Mouse (Mus musculus): ENCODE data around the gene Tmem234. TPM values are rescaled to one million over a fixed set of nuclear protein-coding genes. Genes with fewer than 3 reads are reported as not detected.

Tmem234 gene
- total RNA-seq, 2 experiments from 2014 or later = 120 to 126 TPM

- ATAC-seq (replicated peaks; ENCODE audit: low FRiP score, low TSS enrichment, poor library complexity, severe bottlenecking) = no peak
Measured at GRCm38 (mm10) chr4:129645204-129645603, 44.7 kb downstream of the Tmem234 start.

- no peak for ATAC-seq (replicated peaks; ENCODE audit: low FRiP score, low TSS enrichment, poor library complexity, severe bottlenecking)
Measured at GRCm38 (mm10) chr4:129648656-129649055, 48.2 kb downstream of the Tmem234 start.

- no peak for ATAC-seq (replicated peaks; ENCODE audit: low FRiP score, low TSS enrichment, poor library complexity, severe bottlenecking)
Measured at GRCm38 (mm10) chr4:129650359-129650758, 49.9 kb downstream of the Tmem234 start.

- ATAC-seq (replicated peaks; ENCODE audit: low FRiP score, low TSS enrichment, poor library complexity, severe bottlenecking) = no peak
Measured at GRCm38 (mm10) chr4:129654770-129655169, 54.3 kb downstream of the Tmem234 start.

- no peak for ATAC-seq (replicated peaks; ENCODE audit: low FRiP score, low TSS enrichment, poor library complexity, severe bottlenecking)
Measured at GRCm38 (mm10) chr4:129661584-129661983, 61.1 kb downstream of the Tmem234 start.

- no peak for ATAC-seq (replicated peaks; ENCODE audit: low FRiP score, low TSS enrichment, poor library complexity, severe bottlenecking)
Measured at GRCm38 (mm10) chr4:129662255-129662813, 61.9 kb downstream of the Tmem234 start.

GRCm38 (mm10) chr4:129671491-129672082 is 71.1 kb downstream of the Tmem234 start:
- peak; percentile 68 for ATAC-seq (replicated peaks; ENCODE audit: low FRiP score, low TSS enrichment, poor library complexity, severe bottlenecking)

GRCm38 (mm10) chr4:129672083-129672877 is 71.8 kb downstream of the Tmem234 start, which contains the start of gene Kpna6:
Gene Kpna6 (minus strand): TSS chr4:129672767.
- peak; percentile 80 for ATAC-seq (replicated peaks; ENCODE audit: low FRiP score, low TSS enrichment, poor library complexity, severe bottlenecking)

GRCm38 (mm10) chr4:129672878-129673449 is 72.5 kb downstream of the Tmem234 start:
- ATAC-seq (replicated peaks; ENCODE audit: low FRiP score, low TSS enrichment, poor library complexity, severe bottlenecking) = peak; percentile 35

Other genes with a start within 250 kb of the Tmem234 start
- 4.4 and 6.9 TPM in 2 replicates for gene Zbtb8a, start 222.6 kb upstream of the Tmem234 start, total RNA-seq (2014; fragmentation: Nextera tagmentation)
- gene Zbtb8a, start 222.6 kb upstream of the Tmem234 start, total RNA-seq (2017) = 13.3 and 22.2 TPM in 2 replicates
- gene Zbtb8b, start 159.8 kb upstream of the Tmem234 start, total RNA-seq (2014; fragmentation: Nextera tagmentation) = not detected in 2 replicates
- 0.05 TPM in 1 of 2 replicates, not detected in the other for gene Zbtb8b, start 159.8 kb upstream of the Tmem234 start, total RNA-seq (2017)
- gene Bsdc1, start 139.1 kb upstream of the Tmem234 start, total RNA-seq (2014; fragmentation: Nextera tagmentation) = 36.1 and 36.3 TPM in 2 replicates
- gene Bsdc1, start 139.1 kb upstream of the Tmem234 start, total RNA-seq (2017) = 31.3 and 52.3 TPM in 2 replicates
- not detected in 2 replicates for gene Tssk3, start 109.6 kb upstream of the Tmem234 start, total RNA-seq (2014; fragmentation: Nextera tagmentation)
- gene Tssk3, start 109.6 kb upstream of the Tmem234 start, total RNA-seq (2017) = not detected in 2 replicates
- not detected in 2 replicates for gene Fam229a, start 109.5 kb upstream of the Tmem234 start, total RNA-seq (2014; fragmentation: Nextera tagmentation)
- not detected in 2 replicates for gene Fam229a, start 109.5 kb upstream of the Tmem234 start, total RNA-seq (2017)
- gene Marcksl1, start 87.1 kb upstream of the Tmem234 start, total RNA-seq (2014; fragmentation: Nextera tagmentation) = 29.9 and 30.4 TPM in 2 replicates
- gene Marcksl1, start 87.1 kb upstream of the Tmem234 start, total RNA-seq (2017) = 41.4 and 48.3 TPM in 2 replicates
- gene Hdac1, start 58.0 kb upstream of the Tmem234 start, total RNA-seq (2014; fragmentation: Nextera tagmentation) = 136 and 147 TPM in 2 replicates
- gene Hdac1, start 58.0 kb upstream of the Tmem234 start, total RNA-seq (2017) = 72.7 and 76.2 TPM in 2 replicates
- 12.7 and 12.8 TPM in 2 replicates for gene Lck, start 27.0 kb upstream of the Tmem234 start, total RNA-seq (2014; fragmentation: Nextera tagmentation)
- gene Lck, start 27.0 kb upstream of the Tmem234 start, total RNA-seq (2017) = 3.7 and 11.6 TPM in 2 replicates
- not detected in 2 replicates for gene Fam167b, start 22.1 kb upstream of the Tmem234 start, total RNA-seq (2014; fragmentation: Nextera tagmentation)
- gene Fam167b, start 22.1 kb upstream of the Tmem234 start, total RNA-seq (2017) = not detected in 2 replicates
- 425 and 431 TPM in 2 replicates for gene Eif3i, start within 50 bp of the Tmem234 start, total RNA-seq (2014; fragmentation: Nextera tagmentation)
- 323 and 412 TPM in 2 replicates for gene Eif3i, start within 50 bp of the Tmem234 start, total RNA-seq (2017)
- not detected in 2 replicates for gene Dcdc2b, start 13.6 kb downstream of the Tmem234 start, total RNA-seq (2014; fragmentation: Nextera tagmentation)
- 11.0 TPM in 1 of 2 replicates, not detected in the other for gene Dcdc2b, start 13.6 kb downstream of the Tmem234 start, total RNA-seq (2017)
- 26.8 and 31.8 TPM in 2 replicates for gene Iqcc, start 18.4 kb downstream of the Tmem234 start, total RNA-seq (2014; fragmentation: Nextera tagmentation)
- gene Iqcc, start 18.4 kb downstream of the Tmem234 start, total RNA-seq (2017) = 14.6 and 18.7 TPM in 2 replicates
- gene Ccdc28b, start 23.3 kb downstream of the Tmem234 start, total RNA-seq (2014; fragmentation: Nextera tagmentation) = 31.0 and 63.2 TPM in 2 replicates
- gene Ccdc28b, start 23.3 kb downstream of the Tmem234 start, total RNA-seq (2017) = 26.9 and 54.5 TPM in 2 replicates
- gene Txlna, start 40.4 kb downstream of the Tmem234 start, total RNA-seq (2014; fragmentation: Nextera tagmentation) = 48.2 and 49.9 TPM in 2 replicates
- 81.8 and 103 TPM in 2 replicates for gene Txlna, start 40.4 kb downstream of the Tmem234 start, total RNA-seq (2017)
- gene Kpna6, start 72.1 kb downstream of the Tmem234 start, total RNA-seq (2014; fragmentation: Nextera tagmentation) = 36.1 and 38.6 TPM in 2 replicates
- 25.1 and 39.0 TPM in 2 replicates for gene Kpna6, start 72.1 kb downstream of the Tmem234 start, total RNA-seq (2017)
- gene Tmem39b, start 96.2 kb downstream of the Tmem234 start, total RNA-seq (2014; fragmentation: Nextera tagmentation) = 26.6 and 31.7 TPM in 2 replicates
- 6.0 and 7.6 TPM in 2 replicates for gene Tmem39b, start 96.2 kb downstream of the Tmem234 start, total RNA-seq (2017)
- gene Khdrbs1, start 141.6 kb downstream of the Tmem234 start, total RNA-seq (2014; fragmentation: Nextera tagmentation) = 99.6 and 107 TPM in 2 replicates
- gene Khdrbs1, start 141.6 kb downstream of the Tmem234 start, total RNA-seq (2017) = 103 and 112 TPM in 2 replicates
- 168 and 313 TPM in 2 replicates for gene Ptp4a2, start 210.6 kb downstream of the Tmem234 start, total RNA-seq (2014; fragmentation: Nextera tagmentation)
- 419 and 540 TPM in 2 replicates for gene Ptp4a2, start 210.6 kb downstream of the Tmem234 start, total RNA-seq (2017)